Mouse (Mus musculus): ENCODE results near the gene Pdcd2. TPM values are rescaled to one million over a fixed set of nuclear protein-coding genes. Genes with fewer than 3 reads are reported as not detected.
"Not testable (repeated sequence)": the region's sequence is repeated elsewhere in the genome, so short reads cannot be mapped to it uniquely, and the experiment has no call there.

Gene Pdcd2
- polyA plus RNA-seq, 1 experiment from 2014 or later = 68.5 TPM

DNA sequence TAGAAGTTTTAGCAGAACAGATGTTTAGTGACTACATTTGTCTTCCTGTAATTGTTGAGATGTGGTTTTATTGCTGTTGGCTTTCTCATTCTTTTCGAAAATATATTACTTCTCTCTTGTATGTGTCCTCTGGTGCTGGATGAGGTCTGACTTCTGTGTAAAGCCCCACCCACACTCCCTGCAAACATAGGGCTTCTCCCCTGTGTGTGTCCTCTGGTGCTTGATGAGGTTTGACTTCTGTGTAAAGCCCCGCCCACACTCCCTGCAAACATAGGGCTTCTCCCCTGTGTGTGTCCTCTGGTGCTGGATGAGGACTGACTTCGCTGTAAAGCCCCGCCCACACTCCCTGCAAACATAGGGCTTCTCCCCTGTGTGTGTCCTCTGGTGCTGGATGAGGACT is 16.8 kb upstream of the Pdcd2 start:
- not testable (repeated sequence) for H3K36me3 ChIP-seq (ENCODE audit: control insufficient read depth, insufficient read depth, low read length); H3K4me1 ChIP-seq (ENCODE audit: control insufficient read depth, insufficient read depth, low read length); H3K9me3 ChIP-seq (replicated peaks; ENCODE audit: control insufficient read depth, low read length); H3K4me3 ChIP-seq (ENCODE audit: low read depth, low read length); H3K27me3 ChIP-seq (replicated peaks; ENCODE audit: control insufficient read depth, insufficient read depth, low read length); H3K27ac ChIP-seq (ENCODE audit: low read depth, low read length); H3K9ac ChIP-seq (ENCODE audit: low read length); DNase-seq (ENCODE audit: low spot score); H3K4me2 ChIP-seq (ENCODE audit: low read length); ATAC-seq
- 55% methylated on average over 3 of the region's 4 CpGs for WGBS

- no peak for ATAC-seq
These were observed 13.2 kb upstream of the Pdcd2 start for GRCm38 (mm10) chr17:15540309-15540708.

DNA sequence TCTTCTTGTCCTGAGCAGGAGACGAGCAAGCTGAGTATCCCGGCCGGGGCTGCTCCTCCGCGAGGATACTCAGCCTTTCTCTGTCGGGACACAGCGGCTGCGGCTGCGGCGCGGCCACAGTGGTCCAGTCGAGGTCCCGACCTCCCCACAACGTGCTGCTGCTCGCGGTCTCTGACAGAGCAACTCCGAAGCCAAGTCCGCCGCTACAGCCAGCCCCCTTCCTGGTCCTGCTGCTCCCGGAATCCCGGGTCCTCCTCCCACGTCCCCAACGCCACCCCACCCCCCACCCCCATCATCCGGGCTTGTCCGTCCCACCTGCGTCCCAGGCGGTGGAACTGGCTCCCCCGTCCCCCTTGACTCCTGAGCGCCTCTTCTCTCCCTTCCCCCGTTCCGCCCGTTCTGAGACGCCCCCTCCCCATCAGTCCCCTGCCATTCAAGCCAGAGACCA is 9.4 kb upstream of the Pdcd2 start:
- Histone ChIP-seq H3K27ac (ENCODE audit: low read depth, low read length) (no peak overlapping the region), H3K9me3 (replicated peaks; ENCODE audit: control insufficient read depth, low read length) (no peaks in the 10 kb centered on the region), H3K36me3 (ENCODE audit: control insufficient read depth, insufficient read depth, low read length) (no peaks in the 10 kb centered on the region), H3K4me3 (ENCODE audit: low read depth, low read length) (peak overlapping the region; percentile 42), H3K4me1 (ENCODE audit: control insufficient read depth, insufficient read depth, low read length) (0 out of 2 replicates have a peak, but pooled peaks cover 2% of the 10 kb centered on the region), H3K9ac (ENCODE audit: low read length) (peak overlapping the region; percentile 64), H3K27me3 (replicated peaks; ENCODE audit: control insufficient read depth, insufficient read depth, low read length) (peaks cover 3% of the 10 kb centered on the region; the same call in 1 of the 2 replicates), H3K4me2 (ENCODE audit: low read length) (peak overlapping the region; percentile 77)
- no peak for DNase-seq (ENCODE audit: low spot score)
- under 1% methylated on average over 31 of the region's 33 CpGs for WGBS
- ATAC-seq = peak; percentile 37; the same call in 1 of the 2 replicates

More at GRCm38 (mm10) chr17:15540309-15540708, 13.2 kb upstream of the Pdcd2 start:
- Histone ChIP-seq H3K4me2 (ENCODE audit: low read length) (no peak overlapping the region), H3K9ac (ENCODE audit: low read length) (no peak overlapping the region), H3K27ac (ENCODE audit: low read depth, low read length) (no peak overlapping the region), H3K36me3 (ENCODE audit: control insufficient read depth, insufficient read depth, low read length) (no peaks in the 10 kb centered on the region), H3K4me3 (ENCODE audit: low read depth, low read length) (no peak overlapping the region), H3K27me3 (replicated peaks; ENCODE audit: control insufficient read depth, insufficient read depth, low read length) (peaks cover 3% of the 10 kb centered on the region; the same call in 1 of the 2 replicates), H3K9me3 (replicated peaks; ENCODE audit: control insufficient read depth, low read length) (no peaks in the 10 kb centered on the region), H3K4me1 (ENCODE audit: control insufficient read depth, insufficient read depth, low read length) (0 out of 2 replicates have a peak, but pooled peaks cover 2% of the 10 kb centered on the region)
- DNase-seq (ENCODE audit: low spot score) = no peak
- 73% methylated on average over 4 of the region's 4 CpGs for whole genome bisulfite sequencing

DNA sequence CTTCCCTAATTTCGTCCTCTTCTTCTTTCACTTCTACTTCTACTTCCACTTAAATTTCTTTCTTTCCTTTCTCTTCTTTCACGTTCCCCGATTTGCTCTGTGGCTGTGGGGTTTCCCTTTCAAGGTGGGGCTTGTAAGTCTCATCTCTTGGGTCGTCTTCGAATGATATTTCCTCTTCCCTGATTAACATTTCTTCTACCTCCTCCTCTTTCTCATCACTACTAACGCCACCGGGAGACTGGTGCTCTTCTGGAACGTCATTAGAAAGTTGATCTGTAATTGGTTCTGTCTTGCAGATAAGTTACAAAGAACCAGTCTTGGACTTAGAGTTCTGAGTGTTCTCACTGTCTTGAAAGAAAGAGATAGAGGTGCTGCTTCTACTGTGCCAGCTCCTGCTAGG is 8.8 kb upstream of the Pdcd2 start:
- DNase-seq (ENCODE audit: low spot score) = no peak
- WGBS = 21% methylated on average over 8 of the region's 8 CpGs

GRCm38 (mm10) chr17:15535162-15535800 is 8.2 kb upstream of the Pdcd2 start:
- WGBS = 65% methylated on average over 10 of the region's 11 CpGs
- no peaks in the 10 kb centered on the region for H3K36me3 ChIP-seq (ENCODE audit: control insufficient read depth, insufficient read depth, low read length)
- no peaks in the 10 kb centered on the region for H3K9me3 ChIP-seq (replicated peaks; ENCODE audit: control insufficient read depth, low read length)
- 0 out of 2 replicates have a peak, but pooled peaks cover 2% of the 10 kb centered on the region for H3K4me1 ChIP-seq (ENCODE audit: control insufficient read depth, insufficient read depth, low read length)
- no peak overlapping the region for H3K9ac ChIP-seq (ENCODE audit: low read length)
- no peak overlapping the region for H3K4me2 ChIP-seq (ENCODE audit: low read length)
- no peak overlapping the region for H3K4me3 ChIP-seq (ENCODE audit: low read depth, low read length)
- ATAC-seq (0 out of 2 replicates have a peak, but pooled peaks have one; percentile 44), DNase-seq (ENCODE audit: low spot score) (peak; percentile 46)
- H3K27ac ChIP-seq (ENCODE audit: low read depth, low read length) = no peak overlapping the region
- H3K27me3 ChIP-seq (replicated peaks; ENCODE audit: control insufficient read depth, insufficient read depth, low read length) = peaks cover 3% of the 10 kb centered on the region; the same call in 1 of the 2 replicates

More for the DNA sequence above, 8.8 kb upstream of the Pdcd2 start:
- Histone ChIP-seq H3K27me3 (replicated peaks; ENCODE audit: control insufficient read depth, insufficient read depth, low read length) (peaks cover 3% of the 10 kb centered on the region; the same call in 1 of the 2 replicates), H3K4me1 (ENCODE audit: control insufficient read depth, insufficient read depth, low read length) (0 out of 2 replicates have a peak, but pooled peaks cover 2% of the 10 kb centered on the region), H3K4me3 (ENCODE audit: low read depth, low read length) (peak overlapping the region; percentile 42), H3K4me2 (ENCODE audit: low read length) (peak overlapping the region; percentile 77), H3K9me3 (replicated peaks; ENCODE audit: control insufficient read depth, low read length) (no peaks in the 10 kb centered on the region), H3K9ac (ENCODE audit: low read length) (peak overlapping the region; percentile 64; the same call in 1 of the 2 replicates), H3K27ac (ENCODE audit: low read depth, low read length) (no peak overlapping the region), H3K36me3 (ENCODE audit: control insufficient read depth, insufficient read depth, low read length) (no peaks in the 10 kb centered on the region)
- ATAC-seq = 0 out of 2 replicates have a peak, but pooled peaks have one; percentile 10

DNA sequence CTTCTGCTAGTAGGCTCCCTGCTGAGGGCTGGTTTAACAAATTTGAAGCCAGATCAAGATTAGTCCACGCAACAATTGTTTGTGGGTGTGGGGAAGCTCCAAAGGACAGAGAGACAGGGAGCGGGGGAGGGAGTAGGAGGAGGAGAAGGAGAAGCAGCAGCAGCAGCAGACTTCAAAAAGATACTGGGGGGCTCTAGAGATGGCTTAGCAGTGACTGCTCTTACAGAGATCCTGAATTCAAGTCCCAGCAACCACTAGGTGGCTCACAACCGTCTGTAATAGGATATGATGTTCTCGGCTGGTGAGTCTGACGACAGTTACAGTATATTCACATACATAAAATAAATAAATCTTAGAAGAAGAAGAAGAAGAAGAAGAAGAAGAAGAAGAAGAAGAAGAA is 3.0 kb upstream of the Pdcd2 start:
- Histone ChIP-seq H3K27ac (ENCODE audit: low read depth, low read length) (no peak overlapping the region), H3K4me3 (ENCODE audit: low read depth, low read length) (no peak overlapping the region), H3K4me1 (ENCODE audit: control insufficient read depth, insufficient read depth, low read length) (peaks cover 5% of the 10 kb centered on the region; the same call in 1 of the 2 replicates), H3K9ac (ENCODE audit: low read length) (no peak overlapping the region), H3K36me3 (ENCODE audit: control insufficient read depth, insufficient read depth, low read length) (peaks cover 4% of the 10 kb centered on the region), H3K9me3 (replicated peaks; ENCODE audit: control insufficient read depth, low read length) (no peaks in the 10 kb centered on the region), H3K4me2 (ENCODE audit: low read length) (no peak overlapping the region), H3K27me3 (replicated peaks; ENCODE audit: control insufficient read depth, insufficient read depth, low read length) (no peaks in the 10 kb centered on the region)
- no peak; the same call in 1 of the 2 replicates for ATAC-seq
- WGBS = under 1% methylated on average over 5 of the region's 5 CpGs
- DNase-seq (ENCODE audit: low spot score) = peak; percentile 79

DNA sequence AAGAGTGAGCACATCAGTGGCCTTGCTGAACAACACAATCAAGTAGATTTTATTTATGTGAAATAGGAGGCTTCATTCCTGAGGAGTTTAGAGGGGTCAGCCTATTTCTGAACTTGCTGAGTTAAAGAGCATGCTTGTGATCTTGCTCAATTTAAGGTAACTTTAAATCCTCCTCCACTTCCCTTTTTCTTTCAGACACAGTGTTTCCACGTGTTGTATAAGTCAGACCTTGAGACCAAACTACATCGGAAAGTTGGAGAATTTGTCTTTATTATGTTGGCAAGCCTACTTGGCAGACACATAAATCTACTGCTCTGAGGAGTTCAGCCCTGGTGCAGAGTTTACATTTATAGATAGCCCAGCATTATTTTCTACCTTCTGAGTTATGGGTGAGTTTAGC is 1.8 kb upstream of the Pdcd2 start:
- ATAC-seq (no peak), DNase-seq (ENCODE audit: low spot score) (no peak)
- Histone ChIP-seq H3K27ac (ENCODE audit: low read depth, low read length) (no peak overlapping the region), H3K27me3 (replicated peaks; ENCODE audit: control insufficient read depth, insufficient read depth, low read length) (no peaks in the 10 kb centered on the region), H3K4me2 (ENCODE audit: low read length) (no peak overlapping the region), H3K9ac (ENCODE audit: low read length) (no peak overlapping the region), H3K36me3 (ENCODE audit: control insufficient read depth, insufficient read depth, low read length) (peaks cover 14% of the 10 kb centered on the region), H3K4me1 (ENCODE audit: control insufficient read depth, insufficient read depth, low read length) (peaks cover 5% of the 10 kb centered on the region; the same call in 1 of the 2 replicates), H3K9me3 (replicated peaks; ENCODE audit: control insufficient read depth, low read length) (no peaks in the 10 kb centered on the region), H3K4me3 (ENCODE audit: low read depth, low read length) (no peak overlapping the region)
- 77% methylated on average over 2 of the region's 2 CpGs for WGBS

DNA sequence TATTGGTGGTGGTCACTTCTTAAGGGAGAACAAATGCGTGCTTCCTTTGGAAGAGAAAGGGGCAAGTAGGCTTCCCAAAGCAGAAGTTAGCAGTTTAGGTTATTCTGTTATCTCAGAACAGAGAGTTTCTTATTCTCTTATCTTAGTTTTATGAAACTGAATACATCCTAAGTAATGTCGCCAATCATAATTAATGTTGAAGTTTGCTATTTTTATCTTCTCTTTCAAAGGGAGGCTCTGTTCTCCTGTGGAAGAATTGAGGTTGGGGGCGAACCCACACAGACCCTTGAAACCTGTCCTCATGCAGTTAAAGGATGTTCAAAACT is 673 bp upstream of the Pdcd2 start:
- H3K9ac ChIP-seq (ENCODE audit: low read length) = peak overlapping the region; percentile 87
- DNase-seq (ENCODE audit: low spot score) = no peak
- H3K9me3 ChIP-seq (replicated peaks; ENCODE audit: control insufficient read depth, low read length) = no peaks in the 10 kb centered on the region
- H3K4me1 ChIP-seq (ENCODE audit: control insufficient read depth, insufficient read depth, low read length) = peaks cover 5% of the 10 kb centered on the region; the same call in 1 of the 2 replicates
- no peaks in the 10 kb centered on the region for H3K27me3 ChIP-seq (replicated peaks; ENCODE audit: control insufficient read depth, insufficient read depth, low read length)
- no peak overlapping the region for H3K27ac ChIP-seq (ENCODE audit: low read depth, low read length)
- no peak for ATAC-seq
- peaks cover 21% of the 10 kb centered on the region for H3K36me3 ChIP-seq (ENCODE audit: control insufficient read depth, insufficient read depth, low read length)
- H3K4me2 ChIP-seq (ENCODE audit: low read length) = peak overlapping the region; percentile 74
- H3K4me3 ChIP-seq (ENCODE audit: low read depth, low read length) = peak overlapping the region; percentile 82
- 61% methylated on average over 3 of the region's 3 CpGs for WGBS

GRCm38 (mm10) chr17:15526304-15526703 is 797 bp downstream of the Pdcd2 start:
- H3K4me2 ChIP-seq (ENCODE audit: low read length) = peak overlapping the region; percentile 74

More at GRCm38 (mm10) chr17:15526304-15526703, 797 bp downstream of the Pdcd2 start:
- no peak for DNase-seq (ENCODE audit: low spot score)
- Histone ChIP-seq H3K4me3 (ENCODE audit: low read depth, low read length) (peak overlapping the region; percentile 82), H3K36me3 (ENCODE audit: control insufficient read depth, insufficient read depth, low read length) (peaks cover 35% of the 10 kb centered on the region), H3K27me3 (replicated peaks; ENCODE audit: control insufficient read depth, insufficient read depth, low read length) (no peaks in the 10 kb centered on the region), H3K9me3 (replicated peaks; ENCODE audit: control insufficient read depth, low read length) (no peaks in the 10 kb centered on the region), H3K9ac (ENCODE audit: low read length) (peak overlapping the region; percentile 87), H3K27ac (ENCODE audit: low read depth, low read length) (no peak overlapping the region), H3K4me1 (ENCODE audit: control insufficient read depth, insufficient read depth, low read length) (peaks cover 5% of the 10 kb centered on the region; the same call in 1 of the 2 replicates)
- no peak for ATAC-seq
- 16% methylated on average over 10 of the region's 10 CpGs for WGBS
